ENCODE assay signal across 1 mouse cellular context in the genomic region with DNA sequence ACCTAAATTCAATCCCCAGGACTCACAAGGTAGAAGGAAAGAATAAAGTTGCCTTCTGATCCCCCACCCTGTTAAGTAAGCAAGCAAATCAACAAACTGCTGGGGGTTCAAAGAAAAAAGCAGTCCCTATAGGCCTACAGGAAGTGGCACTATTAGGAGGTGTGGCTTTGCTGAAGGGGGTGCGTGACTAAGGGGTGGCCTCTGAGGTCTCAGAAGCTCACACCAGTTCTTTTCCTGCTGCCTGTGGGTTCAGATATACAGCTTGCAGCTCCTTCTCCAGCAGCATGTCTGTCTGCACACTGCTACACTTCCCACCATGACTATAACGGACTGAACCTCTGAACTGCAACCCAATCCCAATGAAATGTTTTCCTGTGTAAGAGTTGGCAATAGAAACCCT.
TF ChIP-seq lines count a peak whose summit lies in the region.

No protein-coding gene starts in this region.

TF ChIP-seq in MEL, 35 proteins besides CTCF, POLR2A, EP300 and RAD21 (continued from another document):
- no peak for TF ChIP-seq NELFE (IDR thresholded peaks at IDR 0.05; ENCODE audit: low read depth, low read length)
- no peak for TF ChIP-seq KAT2A (conservative IDR thresholded peaks at IDR 0.05; ENCODE audit: low read depth, low read length)
- TF ChIP-seq TAL1 (IDR thresholded peaks at IDR 0.05; ENCODE audit: low read length): no peak
- no peak for TF ChIP-seq SMC3 (IDR thresholded peaks at IDR 0.05; ENCODE audit: low read depth, low read length)
- TF ChIP-seq MAX (IDR thresholded peaks at IDR 0.05; ENCODE audit: low read length): no peak
- no peak for TF ChIP-seq USF2 (IDR thresholded peaks at IDR 0.05; ENCODE audit: borderline replicate concordance in 1 of 2, insufficient read depth in 1 of 2, low read depth in 1 of 2, low read length in 2 of 2)
- TF ChIP-seq GABPA (IDR thresholded peaks at IDR 0.05; ENCODE audit: low read depth, low read length): no peak
- no peak for TF ChIP-seq JUND (IDR thresholded peaks at IDR 0.05; ENCODE audit: low read depth, low read length)
